Mouse (Mus musculus): ENCODE results near the gene Tfpi2.

The Tfpi2 gene

DNA sequence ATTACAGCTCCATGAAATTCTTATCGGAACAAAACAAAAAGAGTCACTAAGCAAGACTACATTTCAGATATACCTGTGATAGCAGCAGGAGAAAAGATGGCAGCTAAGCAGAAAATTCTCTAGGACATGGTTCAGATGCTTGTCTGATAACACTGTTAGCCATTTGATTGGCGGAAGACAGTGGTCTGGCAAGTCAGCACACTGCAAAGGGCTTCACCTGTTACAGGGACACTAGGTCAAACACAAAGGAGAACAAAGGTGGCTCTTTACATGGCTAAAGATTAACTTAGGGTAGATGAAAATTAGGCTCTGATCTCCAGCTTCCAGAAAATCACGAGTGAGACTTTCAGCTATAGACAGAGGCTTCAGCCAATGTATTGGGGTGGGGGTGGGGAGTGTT is at the start of gene Tfpi2:
Gene Tfpi2 (minus strand): TSS at position 170 of the 400 bp plus-strand sequence.
- no peak for DNase-seq (ENCODE audit: low spot score)

DNA sequence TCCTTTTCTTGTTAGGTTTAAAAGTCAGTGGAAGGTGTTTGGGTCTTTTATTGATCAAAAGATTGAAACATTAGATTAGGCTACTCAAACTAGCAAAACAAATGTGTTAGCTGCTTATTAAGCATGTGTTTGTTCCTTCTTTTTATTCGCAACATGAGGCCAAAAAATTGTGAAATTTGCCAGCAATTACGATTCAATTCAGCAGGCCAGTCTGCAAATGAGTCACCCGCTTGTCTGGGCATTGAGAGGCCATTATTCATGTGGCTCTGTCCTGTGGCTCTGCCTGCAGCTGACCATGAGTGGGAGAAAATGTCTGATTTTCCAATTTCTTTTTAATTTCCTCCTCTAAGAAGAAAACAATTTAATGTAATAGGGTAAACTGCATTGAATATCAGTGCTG is 42.2 kb upstream of the Tfpi2 start:
- no peak for DNase-seq (ENCODE audit: low spot score)

DNA sequence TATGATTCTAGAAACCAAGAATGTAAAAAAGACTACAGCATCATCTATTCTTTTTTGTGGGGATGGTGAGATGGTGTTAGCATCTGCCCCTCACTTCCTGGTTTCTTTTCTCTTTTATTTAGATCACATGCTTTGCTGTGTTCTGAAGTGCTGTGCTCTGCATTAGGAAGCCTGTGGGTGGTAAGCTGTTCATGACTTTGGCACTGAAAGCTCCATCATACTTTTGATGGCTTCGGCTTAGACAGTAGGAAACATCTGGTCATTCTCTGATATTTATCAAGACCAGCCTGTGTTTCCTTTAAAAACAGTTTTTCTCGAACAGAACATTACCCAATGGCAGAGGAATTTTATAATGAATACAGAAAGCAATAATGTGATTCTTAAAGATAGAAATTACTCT is 37.6 kb upstream of the Tfpi2 start:
- DNase-seq (ENCODE audit: low spot score), result no peak

DNA sequence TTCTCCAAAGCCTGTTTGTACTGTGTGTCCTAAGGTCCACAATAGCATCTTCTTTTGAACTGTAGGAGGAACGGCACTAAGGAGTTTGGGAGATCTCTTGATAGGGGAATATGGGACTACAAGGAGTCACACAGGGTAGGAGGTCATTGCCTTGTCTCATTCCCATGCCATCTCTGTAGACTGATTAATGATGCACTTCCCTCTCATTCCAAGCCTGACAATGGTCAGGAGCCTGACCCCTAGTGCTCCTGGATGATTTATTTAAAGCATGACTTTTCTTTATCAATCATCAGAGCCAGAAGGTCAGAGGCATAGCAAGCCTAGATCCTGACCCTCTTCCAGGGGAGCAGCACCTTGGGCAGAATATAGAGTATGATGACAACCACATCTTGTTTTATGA is 33.9 kb upstream of the Tfpi2 start:
- no peak for DNase-seq (ENCODE audit: low spot score)

GRCm38 (mm10) chr6:4009548-4009947 is 20.8 kb upstream of the Tfpi2 start:
- no peak for DNase-seq (ENCODE audit: low spot score)

GRCm38 (mm10) chr6:4008501-4009040 is 19.9 kb upstream of the Tfpi2 start:
- DNase-seq (ENCODE audit: low spot score), result no peak

DNA sequence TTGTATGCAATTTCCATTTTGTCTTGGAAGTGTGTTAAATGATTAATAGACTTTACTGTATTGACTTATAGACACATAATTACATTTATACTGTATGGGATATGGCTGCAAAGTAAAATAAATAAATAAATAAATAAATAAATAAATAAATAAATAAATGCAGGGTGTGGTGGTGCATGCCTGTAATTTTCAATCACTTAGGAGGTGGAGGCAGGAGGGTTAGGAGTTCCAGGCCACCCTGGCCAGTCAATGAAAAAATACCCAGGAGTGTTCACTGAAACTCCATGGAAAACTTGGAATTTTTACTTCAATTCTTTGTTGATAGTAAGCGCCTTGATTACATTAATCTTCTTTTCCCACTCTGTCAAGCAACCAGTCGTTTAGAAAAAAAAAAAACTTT is 16.1 kb upstream of the Tfpi2 start:
- no peak for DNase-seq (ENCODE audit: low spot score)

- peak; percentile 45 for DNase-seq (ENCODE audit: low spot score)
Observed at GRCm38 (mm10) chr6:4003890-4004306, 15.2 kb upstream of the Tfpi2 start, which contains the start of gene Gng11. Gene Gng11, plus strand, starts transcription at chr6:4003904.

DNA sequence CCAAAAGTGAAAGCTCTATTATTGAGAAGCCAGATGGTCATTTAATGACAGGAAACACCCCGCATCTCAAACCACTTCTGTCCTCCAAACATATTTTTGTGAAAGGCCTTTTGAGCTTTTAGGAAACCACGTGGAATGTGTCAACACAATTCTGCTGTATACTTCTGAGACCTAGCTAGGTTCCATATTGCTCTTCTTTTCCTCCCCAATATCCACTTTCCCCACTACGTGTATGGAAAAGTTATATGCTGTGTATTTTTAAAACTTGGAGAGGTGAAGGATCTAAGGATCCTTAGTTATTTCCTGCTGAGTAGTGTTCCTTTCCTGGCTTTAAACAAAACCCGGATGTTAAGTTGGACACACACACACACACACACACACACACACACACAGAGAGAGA is 14.7 kb upstream of the Tfpi2 start:
- DNase-seq (ENCODE audit: low spot score), result no peak

DNA sequence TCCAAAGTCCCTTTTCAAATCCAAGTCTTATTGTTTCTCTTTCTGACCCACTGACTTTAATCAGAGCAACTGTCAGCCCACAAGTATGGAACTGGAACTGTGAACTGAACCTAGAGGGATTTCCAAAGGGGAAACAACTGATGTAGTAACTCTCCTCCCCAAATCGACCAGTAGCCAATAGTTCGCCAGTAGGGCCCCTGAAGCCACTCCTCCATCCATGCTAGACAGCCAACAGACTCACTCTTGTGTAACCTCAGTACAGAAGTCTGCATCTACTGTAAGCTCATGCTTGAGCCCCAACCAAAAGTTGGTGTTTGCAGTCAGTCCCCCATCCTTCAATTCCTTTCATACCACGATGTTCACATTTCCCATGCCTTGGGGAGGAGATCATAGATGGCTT is 12.0 kb upstream of the Tfpi2 start:
- no peak for DNase-seq (ENCODE audit: low spot score)

DNA sequence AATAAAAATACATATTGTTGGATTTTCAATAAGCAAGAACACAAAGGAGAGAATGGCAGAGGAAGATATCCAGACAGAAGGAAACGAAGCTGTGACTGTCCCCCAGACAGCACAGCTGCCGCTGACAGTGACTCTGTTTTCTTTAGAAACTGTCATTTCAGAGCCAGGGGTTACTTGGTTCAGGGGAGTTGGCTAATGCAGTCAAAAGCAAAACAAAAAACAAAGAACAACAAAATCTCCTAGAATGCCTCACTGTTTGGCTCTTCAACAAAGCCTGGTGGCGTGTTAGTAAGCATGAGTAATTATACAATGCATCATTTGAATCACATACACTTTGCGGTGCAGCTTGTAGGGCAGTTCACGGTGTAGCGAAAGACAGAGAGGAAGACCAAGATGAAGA is 10.6 kb upstream of the Tfpi2 start:
- DNase-seq (ENCODE audit: low spot score), result no peak

DNA sequence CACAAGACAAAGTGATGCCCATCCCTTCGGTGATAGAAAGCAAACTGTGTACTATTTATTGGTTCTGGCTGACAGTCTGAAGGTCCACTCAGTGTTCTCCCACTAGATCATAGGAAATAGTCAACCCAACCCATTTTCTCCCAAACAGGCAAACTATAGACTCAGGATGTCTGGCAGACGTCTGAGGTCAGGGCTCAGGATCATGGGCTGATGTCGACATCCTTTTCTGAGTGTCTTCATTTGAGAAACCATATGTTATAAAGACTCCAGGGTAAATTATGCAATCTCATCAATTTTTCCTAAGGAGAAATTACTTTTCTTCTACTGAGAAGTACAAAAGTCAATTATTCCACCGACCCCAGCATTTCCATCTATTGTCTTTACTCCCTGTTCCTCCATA is 9.4 kb upstream of the Tfpi2 start:
- DNase-seq (ENCODE audit: low spot score), result no peak

DNA sequence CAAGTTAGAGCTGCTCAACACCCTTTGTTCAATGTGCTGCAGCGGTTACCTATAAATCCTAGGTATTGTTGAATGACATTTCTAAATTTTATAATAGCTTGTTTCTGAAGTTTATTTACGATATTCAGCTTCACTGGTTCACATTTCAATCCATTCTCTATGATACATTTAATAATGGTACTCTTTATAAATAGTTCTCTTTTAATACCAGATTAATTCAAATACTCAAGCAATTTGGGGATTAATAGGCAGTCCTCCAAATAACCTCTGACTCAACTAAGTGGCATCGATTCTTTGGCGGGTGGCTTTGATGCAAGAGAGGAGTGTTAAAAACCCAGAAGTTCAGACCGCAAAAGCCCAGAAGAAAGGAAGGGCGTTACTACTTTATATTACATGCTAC is 4.8 kb upstream of the Tfpi2 start, which contains the start of gene Gngt1:
Gene Gngt1 (plus strand): TSS at position 301 of the 400 bp plus-strand sequence.
- DNase-seq (ENCODE audit: low spot score), result no peak

GRCm38 (mm10) chr6:3982661-3983284 is 5.9 kb downstream of the Tfpi2 start:
- no peak for DNase-seq (ENCODE audit: low spot score)

- DNase-seq (ENCODE audit: low spot score), result no peak
Observed at GRCm38 (mm10) chr6:3973679-3974078, 15.0 kb downstream of the Tfpi2 start.

DNA sequence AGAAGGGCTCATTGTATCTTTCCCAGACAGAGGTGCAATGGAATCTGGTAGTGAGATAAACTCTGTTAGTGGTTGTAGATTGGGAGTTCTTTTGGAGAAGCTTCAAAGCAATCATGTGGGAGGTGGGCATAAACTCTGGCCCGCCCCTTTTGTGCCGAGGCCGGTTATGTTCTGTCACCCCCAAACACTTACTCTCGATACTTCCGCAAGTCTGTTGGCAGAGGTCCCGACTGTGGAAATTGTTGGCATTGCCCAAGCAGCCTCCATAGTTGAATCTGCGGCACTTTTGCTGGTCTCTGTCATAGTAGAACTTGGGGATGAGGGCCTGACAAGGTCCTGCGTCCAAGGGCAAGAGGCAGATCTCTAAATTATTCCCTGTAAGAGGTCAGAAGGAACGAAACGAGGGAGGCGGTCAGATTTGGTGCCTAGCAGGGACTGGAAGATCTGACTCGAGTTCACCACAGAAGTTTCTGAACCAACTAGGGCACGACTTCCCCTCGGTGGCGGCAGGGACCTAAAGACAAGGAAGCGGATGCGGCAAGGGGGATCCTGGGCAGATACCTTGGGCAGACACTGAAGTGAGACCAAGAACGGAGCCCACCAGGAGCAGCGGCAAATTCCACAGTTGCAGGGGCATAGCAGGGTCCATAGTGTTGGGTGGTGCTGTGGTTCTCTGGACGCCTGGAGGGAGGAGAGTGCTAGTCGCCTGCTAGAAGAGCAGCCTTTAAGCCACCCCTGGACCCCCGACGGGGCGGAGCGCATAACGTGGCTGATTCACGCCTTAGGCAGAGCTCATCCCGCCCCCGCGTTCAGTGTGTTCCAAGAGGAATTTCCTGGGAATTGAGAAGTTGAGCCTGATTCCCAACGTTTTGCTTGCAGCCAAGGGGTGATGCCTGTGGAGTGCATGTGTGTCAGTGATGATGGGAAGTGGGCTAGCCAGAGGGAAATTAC is 20.8 kb downstream of the Tfpi2 start:
- no peak for DNase-seq (ENCODE audit: low spot score)

DNA sequence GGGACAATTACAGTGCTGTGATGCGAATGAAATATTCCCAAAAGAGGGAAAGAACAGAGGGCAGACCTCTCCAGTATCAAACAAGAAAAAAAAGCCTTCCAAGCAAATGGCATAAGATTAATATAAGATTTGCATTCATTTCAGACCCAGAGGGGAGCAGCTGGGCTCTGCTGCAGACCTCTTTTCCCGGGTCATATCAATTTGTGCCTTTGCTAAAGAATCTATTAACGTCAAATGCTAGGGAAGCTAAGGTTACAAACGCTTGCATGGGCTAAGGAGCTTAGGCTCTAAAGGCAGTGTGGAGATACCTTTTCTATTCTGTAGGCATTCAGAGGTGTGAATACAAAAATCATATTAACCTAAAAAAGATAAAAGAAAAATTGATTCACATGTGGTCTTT is 33.8 kb downstream of the Tfpi2 start:
- DNase-seq (ENCODE audit: low spot score), result no peak

GRCm38 (mm10) chr6:3936140-3936714 is 52.5 kb downstream of the Tfpi2 start:
- no peak for DNase-seq (ENCODE audit: low spot score)

DNA sequence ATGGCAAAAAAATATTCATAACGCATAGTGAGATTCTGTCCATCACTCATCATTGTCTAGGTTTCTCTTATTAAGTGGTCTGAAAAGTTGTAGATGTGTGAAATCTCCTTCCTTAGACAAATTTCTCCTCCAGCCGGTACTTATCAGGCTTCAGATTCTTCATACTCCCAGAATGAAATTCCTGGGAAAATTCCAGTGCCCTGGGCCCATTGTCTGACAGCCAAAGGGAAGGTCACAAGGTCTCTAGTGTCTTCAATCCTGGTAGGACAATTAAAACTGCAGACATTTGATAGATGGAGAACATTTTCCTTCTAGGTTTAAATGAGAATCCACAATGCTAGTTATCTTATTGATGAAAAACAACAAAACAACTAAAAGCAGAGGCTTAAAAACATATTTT is 53.1 kb downstream of the Tfpi2 start:
- no peak for DNase-seq (ENCODE audit: low spot score)

GRCm38 (mm10) chr6:3935048-3935447 is 53.7 kb downstream of the Tfpi2 start:
- no peak for DNase-seq (ENCODE audit: low spot score)

DNA sequence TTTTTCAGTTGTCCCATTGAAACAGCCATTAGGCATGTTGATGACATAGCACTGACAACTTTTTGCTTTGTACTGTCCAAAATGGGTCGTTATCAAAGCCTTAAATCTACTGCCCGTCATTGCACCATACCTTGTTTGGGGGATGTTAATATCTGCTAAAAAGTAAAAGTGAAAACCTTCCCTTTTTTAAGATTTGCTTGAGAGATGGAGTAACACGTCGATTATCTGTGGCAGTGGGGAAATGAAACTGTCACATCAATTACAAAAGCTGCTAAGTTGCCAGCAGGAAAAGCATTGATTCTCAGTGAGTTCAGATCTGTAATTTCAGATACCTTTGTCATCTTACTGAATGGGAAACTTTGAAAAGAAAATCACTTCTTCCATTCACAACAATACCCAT is 62.6 kb downstream of the Tfpi2 start:
- no peak for DNase-seq (ENCODE audit: low spot score)

DNA sequence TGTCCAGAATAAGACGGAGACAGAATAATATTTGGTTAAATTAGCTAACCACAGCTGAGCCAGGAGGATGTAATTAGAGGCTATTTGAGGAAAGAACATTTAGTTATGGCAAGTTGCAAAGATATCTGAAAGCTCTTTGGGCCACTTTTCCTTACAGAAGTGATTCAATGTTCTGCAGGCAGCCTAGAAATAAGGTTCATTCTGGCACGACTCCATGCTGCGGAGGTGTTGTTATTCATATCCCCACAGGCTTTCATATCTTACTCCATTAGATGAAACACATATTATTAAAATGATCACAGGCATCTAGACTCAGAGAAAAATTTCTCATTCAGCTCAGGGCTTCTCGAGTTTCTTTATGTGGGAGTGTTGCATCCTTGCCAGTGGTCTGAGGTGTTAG is 65.8 kb downstream of the Tfpi2 start:
- DNase-seq (ENCODE audit: low spot score), result no peak

DNA sequence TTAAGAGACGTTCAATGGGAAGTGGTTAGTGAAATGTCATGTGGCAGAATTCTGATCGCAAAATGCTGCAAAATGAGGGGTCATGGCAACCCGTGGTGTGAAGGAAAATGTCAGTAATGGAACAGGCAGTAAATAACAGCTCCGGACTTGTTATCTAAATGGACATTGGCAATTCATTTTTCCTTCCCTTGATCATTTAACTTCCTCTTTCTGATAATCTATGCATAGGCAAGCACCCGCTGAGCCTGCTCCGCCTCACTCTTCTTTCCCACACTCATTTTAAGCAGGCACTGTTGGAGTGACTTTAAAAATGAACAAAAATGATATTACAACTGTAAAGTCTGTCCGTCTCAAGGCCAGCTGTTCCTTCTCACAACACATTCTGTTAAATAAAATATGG is 72.7 kb downstream of the Tfpi2 start:
- no peak for DNase-seq (ENCODE audit: low spot score)
